Mouse (Mus musculus) forebrain, embryonic 16.5 days (tissue): ENCODE results near the gene Grik4. TPM values are rescaled to one million over a fixed set of nuclear protein-coding genes. Genes with fewer than 3 reads are reported as not detected.
"Not testable (repeated sequence)": the region's sequence is repeated elsewhere in the genome, so short reads cannot be mapped to it uniquely, and the experiment has no call there.

Experiments
- ATAC-seq: fragments of 200-750 bp; cut with Nextera tagmentation; 2 replicates; pipeline ENCODE4 v1.8.0; 2017; ENCODE audit warnings: mild to moderate bottlenecking, moderate library complexity
- H3K27ac ChIP-seq: fragments of 300-500 bp; sonication (generic); 2 replicates; pipeline ENCODE4 v1.5.1; 2014; ENCODE audit warnings: low read length, control low read depth
- H3K27me3 ChIP-seq: fragments of 300-500 bp; sonication (generic); replicated peaks from 2 replicates; pipeline ENCODE4 v1.6.1; 2014; ENCODE audit warnings: low read length; ENCODE audit not compliant: control insufficient read depth, insufficient read depth
- H3K36me3 ChIP-seq: fragments of 300-500 bp; sonication (generic); 2 replicates; pipeline ENCODE4 v1.6.1; 2014; ENCODE audit not compliant: control insufficient read depth, insufficient read depth
- H3K4me1 ChIP-seq: fragments of 300-500 bp; sonication (generic); replicated peaks from 2 replicates; pipeline ENCODE4 v1.6.1; 2014; ENCODE audit warnings: low read length; ENCODE audit not compliant: control insufficient read depth, insufficient read depth
- H3K4me2 ChIP-seq: fragments of 300-500 bp; sonication (generic); 2 replicates; pipeline ENCODE4 v1.6.1; 2014; ENCODE audit warnings: mild to moderate bottlenecking, low read length, control low read depth
- H3K4me3 ChIP-seq: fragments of 300-500 bp; sonication (generic); replicated peaks from 2 replicates; pipeline ENCODE4 v1.5.1; 2014; ENCODE audit warnings: mild to moderate bottlenecking, low read length, control low read depth
- H3K9ac ChIP-seq: fragments of 300-500 bp; sonication (generic); replicated peaks from 2 replicates; pipeline ENCODE4 v1.6.1; 2014; ENCODE audit warnings: low read depth, low read length, control low read depth
- H3K9me3 ChIP-seq: fragments of 300-500 bp; sonication (generic); 2 replicates; pipeline ENCODE4 v1.6.1; 2016; ENCODE audit warnings: low read length; ENCODE audit not compliant: control insufficient read depth
- WGBS: fragments of 180-500 bp; shearing (Covaris S2); extraction: QIAGEN DNeasy Blood & Tissue Kit; methylation state at CpG from one replicate; pipeline ENCODE4 v1.1.7; 2014; 5-methylcytosine and 5-hydroxymethylcytosine counted together
- polyA plus RNA-seq: library from polyadenylated mRNA; unstranded; fragments of >200 nt; fragmentation: Nextera tagmentation; extraction: Ambion mirVana; gene quantifications from 2 replicates; pipeline ENCODE4 v1.2.1, GENCODE M21; 2015

Gene Grik4
- polyA plus RNA-seq = 3.0 and 4.8 TPM in 2 replicates

DNA sequence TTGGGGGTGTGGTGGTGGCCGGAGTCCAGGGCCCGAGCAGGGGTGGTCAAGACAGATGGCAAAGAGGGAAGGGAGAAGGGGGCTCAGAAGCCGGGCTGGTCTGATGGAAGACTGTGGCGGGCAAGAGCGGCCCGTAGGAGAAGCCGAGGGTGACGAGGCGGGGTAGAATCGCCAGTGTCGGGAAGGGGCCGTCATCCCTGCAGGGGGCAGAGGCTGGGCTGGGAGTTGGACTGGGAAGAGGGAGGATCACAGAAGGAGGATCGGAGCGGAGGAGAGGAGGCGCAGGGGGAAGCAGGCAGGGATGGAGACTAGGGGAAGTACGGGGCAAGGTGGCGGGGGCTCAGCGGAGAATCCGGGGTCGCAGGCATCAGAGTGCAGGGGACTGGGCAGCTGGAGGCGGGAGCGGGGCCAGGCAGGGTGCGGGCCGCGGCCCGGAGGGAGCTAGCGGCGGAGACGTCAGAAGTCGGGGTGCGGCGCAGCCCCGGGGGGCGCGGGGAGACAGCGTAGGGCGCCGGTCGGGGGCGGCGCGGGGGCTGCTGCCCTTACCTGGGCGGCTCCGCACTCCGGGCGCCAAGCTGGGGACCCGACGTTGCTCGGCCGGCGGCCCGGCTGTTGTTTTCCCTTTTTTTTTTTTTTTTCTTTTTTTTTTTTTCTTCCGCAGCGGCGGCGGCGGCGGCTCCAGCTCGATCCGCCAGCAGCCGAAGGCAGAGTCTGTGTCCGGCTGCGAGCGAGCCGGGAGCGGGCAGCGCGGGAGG, at the start of gene Grik4:
Gene Grik4, minus strand, starts transcription at position 713 of the 755 bp plus-strand sequence.
- Histone ChIP-seq H3K4me1 (peaks cover 8% of the 10 kb centered on the region), H3K27ac (no peak within 1 kb of the TSS; the same call in 1 of the 2 replicates), H3K9ac (peak within 1 kb of the TSS; percentile 85), H3K36me3 (no peaks in the 10 kb centered on the region), H3K4me2 (peak within 1 kb of the TSS; percentile 99), H3K9me3 (no peaks in the 10 kb centered on the region), H3K4me3 (peak within 1 kb of the TSS; percentile 75), H3K27me3 (0 out of 2 replicates have a peak, but pooled peaks cover 3% of the 10 kb centered on the region)
- under 1% methylated on average over 39 of the region's 68 CpGs for WGBS
- ATAC-seq = peak; percentile 80

DNA sequence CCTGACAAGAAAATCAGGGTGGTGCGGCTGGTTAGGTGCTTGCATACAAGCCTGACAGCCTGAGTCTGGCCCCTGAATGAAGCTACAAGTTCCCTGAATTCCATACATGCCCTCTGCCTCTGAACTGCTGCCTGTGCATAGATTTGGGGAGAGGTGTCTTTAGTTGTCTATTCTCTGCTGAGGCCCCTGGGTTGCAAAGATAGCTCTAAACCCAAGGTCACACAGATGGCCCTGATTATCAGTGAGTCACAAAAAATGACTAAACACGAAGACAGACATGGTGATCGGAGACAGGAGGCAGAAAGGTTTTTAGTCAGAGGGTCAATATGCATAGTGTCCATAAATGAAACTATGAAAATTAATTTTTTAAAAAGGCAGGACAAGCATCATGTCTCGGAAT, 49.4 kb upstream of the Grik4 start:
- Histone ChIP-seq H3K4me1 (no peaks in the 10 kb centered on the region), H3K27ac (no peak overlapping the region), H3K36me3 (peaks cover 25% of the 10 kb centered on the region), H3K27me3 (no peaks in the 10 kb centered on the region), H3K4me3 (no peak overlapping the region), H3K9ac (no peak overlapping the region), H3K4me2 (no peak overlapping the region), H3K9me3 (no peaks in the 10 kb centered on the region)
- WGBS = 91% methylated on average over 4 of the region's 4 CpGs
- ATAC-seq = no peak

DNA sequence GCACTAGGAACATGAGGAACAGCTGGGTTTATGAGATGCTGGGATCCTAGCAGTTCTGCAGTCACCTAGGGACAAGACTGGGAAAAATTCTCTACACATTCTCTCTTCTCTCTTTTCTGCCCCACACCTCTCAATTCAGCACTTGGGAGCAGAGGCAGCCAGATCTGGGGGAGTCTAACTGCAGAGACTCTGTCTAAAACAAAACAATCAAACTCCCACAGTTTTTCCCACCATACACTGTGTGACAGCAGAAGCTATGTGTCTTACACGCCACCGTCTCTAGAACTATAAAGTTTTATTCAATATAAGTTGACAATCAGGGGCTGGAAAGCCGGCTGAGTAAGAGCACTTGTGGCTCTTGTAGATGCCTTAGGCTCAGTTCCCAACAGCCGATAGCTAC, 43.7 kb upstream of the Grik4 start:
- peaks cover 29% of the 10 kb centered on the region for H3K36me3 ChIP-seq
- H3K27me3 ChIP-seq = no peaks in the 10 kb centered on the region
- H3K9ac ChIP-seq = no peak overlapping the region
- no peak overlapping the region for H3K27ac ChIP-seq
- H3K9me3 ChIP-seq = no peaks in the 10 kb centered on the region
- no peak overlapping the region for H3K4me3 ChIP-seq
- ATAC-seq = no peak
- 87% methylated on average over 4 of the region's 4 CpGs for WGBS
- no peak overlapping the region for H3K4me2 ChIP-seq
- no peaks in the 10 kb centered on the region for H3K4me1 ChIP-seq

DNA sequence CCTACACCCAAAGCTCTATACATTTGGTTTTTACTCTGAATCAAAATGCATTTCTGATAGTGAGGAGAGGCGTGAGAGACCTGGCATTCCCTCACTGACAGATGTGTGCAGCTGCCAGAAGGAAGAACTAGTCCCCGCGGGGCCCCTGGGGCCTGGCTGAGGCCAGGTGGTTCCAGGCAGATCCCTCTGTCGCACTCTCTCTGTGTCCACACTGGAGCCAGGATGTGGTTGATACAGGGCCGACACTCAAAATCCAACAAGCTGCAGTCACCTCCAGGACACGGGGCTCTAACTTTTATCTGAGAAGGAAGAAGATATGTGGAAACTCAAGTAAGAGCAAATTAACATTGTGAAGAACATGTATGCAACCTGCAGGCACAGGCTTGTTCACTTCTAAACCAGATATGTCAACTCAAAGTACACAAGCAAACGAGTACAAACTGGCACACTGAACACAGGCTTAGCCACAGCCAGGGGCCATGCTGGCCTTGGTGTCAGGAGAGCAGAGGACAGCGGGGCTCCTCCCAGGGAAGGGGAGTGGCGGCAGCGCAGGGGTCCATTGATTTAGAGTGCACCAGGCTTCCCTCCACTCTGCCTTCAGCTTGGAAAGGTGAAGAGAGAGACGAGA, 24.7 kb upstream of the Grik4 start:
- Histone ChIP-seq H3K4me1 (peaks cover 5% of the 10 kb centered on the region; the same call in 1 of the 2 replicates), H3K9ac (no peak overlapping the region), H3K9me3 (no peaks in the 10 kb centered on the region), H3K27me3 (no peaks in the 10 kb centered on the region), H3K36me3 (peaks cover 34% of the 10 kb centered on the region), H3K4me2 (no peak overlapping the region), H3K4me3 (no peak overlapping the region), H3K27ac (no peak overlapping the region)
- no peak for ATAC-seq
- WGBS = 70% methylated on average over 11 of the region's 11 CpGs

DNA sequence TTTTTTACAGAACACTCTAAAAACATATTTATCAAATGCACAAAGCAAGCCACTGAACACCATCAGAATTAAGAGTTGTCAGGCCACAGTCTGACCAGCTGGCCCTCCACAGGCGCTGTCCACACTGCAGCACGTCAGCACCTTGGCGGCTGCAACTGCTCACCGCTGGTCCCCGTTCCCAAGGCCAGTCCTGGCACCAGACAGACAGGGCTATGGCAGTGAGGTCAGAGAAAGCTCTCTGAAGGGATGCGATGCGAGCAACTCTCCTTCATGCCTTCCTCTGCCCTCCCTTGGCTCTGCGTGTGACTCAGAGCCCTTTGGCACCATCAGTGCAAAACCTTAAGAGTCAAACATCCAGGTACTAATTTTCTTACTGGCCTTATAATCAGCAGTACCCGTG, 23.4 kb upstream of the Grik4 start:
- no peaks in the 10 kb centered on the region for H3K9me3 ChIP-seq
- ATAC-seq = no peak
- no peak overlapping the region for H3K27ac ChIP-seq
- H3K27me3 ChIP-seq = no peaks in the 10 kb centered on the region
- WGBS = 92% methylated on average over 9 of the region's 9 CpGs
- no peak overlapping the region for H3K9ac ChIP-seq
- H3K36me3 ChIP-seq = peaks cover 28% of the 10 kb centered on the region
- no peak overlapping the region for H3K4me2 ChIP-seq
- H3K4me1 ChIP-seq = peaks cover 5% of the 10 kb centered on the region; the same call in 1 of the 2 replicates
- H3K4me3 ChIP-seq = no peak overlapping the region

DNA sequence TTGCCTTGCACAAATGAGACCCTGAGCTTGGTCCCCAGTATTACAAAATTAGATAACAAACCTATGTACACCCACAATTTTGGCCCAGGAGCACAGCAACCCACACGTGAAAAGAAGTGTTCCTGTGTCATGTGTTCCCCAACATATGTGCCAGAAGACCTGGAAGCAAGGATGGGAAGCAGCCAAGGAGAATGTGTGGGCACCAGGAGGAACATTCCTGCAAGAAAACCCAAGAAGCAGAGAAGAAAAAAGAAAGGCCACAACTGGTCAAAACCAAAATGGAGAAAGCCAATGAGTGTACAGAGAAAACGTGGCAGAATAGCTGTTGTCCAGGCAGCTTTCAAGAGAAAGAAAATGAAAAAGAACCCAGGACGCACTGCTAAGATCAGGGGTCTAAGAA, 20.5 kb upstream of the Grik4 start:
- H3K9ac ChIP-seq, H3K9me3 ChIP-seq, ATAC-seq, H3K4me2 ChIP-seq, H3K27me3 ChIP-seq, H3K27ac ChIP-seq, H3K4me3 ChIP-seq, H3K4me1 ChIP-seq, H3K36me3 ChIP-seq: not testable (repeated sequence)
- WGBS = 89% methylated on average over 2 of the region's 3 CpGs

DNA sequence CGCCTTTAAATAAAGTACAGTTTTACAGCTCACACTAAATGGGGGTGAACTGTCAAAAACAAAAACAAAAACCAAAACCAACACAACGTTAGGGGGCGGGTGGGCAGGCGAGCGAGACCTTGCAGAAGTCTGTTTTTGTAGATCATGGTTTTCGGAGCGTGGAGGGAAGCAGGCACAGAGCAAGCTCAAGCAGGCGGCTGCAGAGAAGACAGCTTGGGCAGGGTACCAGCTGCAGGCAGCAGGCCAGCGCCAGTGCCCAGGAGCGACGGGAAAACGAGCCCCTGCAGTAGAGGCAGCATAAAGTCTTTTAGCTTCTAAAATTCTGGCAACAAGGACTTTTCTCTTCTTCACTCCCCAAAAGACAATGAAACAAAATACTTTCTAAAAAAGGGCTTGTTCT, 20.1 kb upstream of the Grik4 start:
- Histone ChIP-seq H3K9ac (no peak overlapping the region), H3K4me2 (no peak overlapping the region), H3K36me3 (peaks cover 8% of the 10 kb centered on the region; the same call in 1 of the 2 replicates), H3K9me3 (no peaks in the 10 kb centered on the region), H3K27me3 (no peaks in the 10 kb centered on the region), H3K27ac (no peak overlapping the region), H3K4me1 (peaks cover 5% of the 10 kb centered on the region; the same call in 1 of the 2 replicates), H3K4me3 (no peak overlapping the region)
- ATAC-seq = 0 out of 2 replicates have a peak, but pooled peaks have one; percentile 47
- 53% methylated on average over 12 of the region's 12 CpGs for WGBS

DNA sequence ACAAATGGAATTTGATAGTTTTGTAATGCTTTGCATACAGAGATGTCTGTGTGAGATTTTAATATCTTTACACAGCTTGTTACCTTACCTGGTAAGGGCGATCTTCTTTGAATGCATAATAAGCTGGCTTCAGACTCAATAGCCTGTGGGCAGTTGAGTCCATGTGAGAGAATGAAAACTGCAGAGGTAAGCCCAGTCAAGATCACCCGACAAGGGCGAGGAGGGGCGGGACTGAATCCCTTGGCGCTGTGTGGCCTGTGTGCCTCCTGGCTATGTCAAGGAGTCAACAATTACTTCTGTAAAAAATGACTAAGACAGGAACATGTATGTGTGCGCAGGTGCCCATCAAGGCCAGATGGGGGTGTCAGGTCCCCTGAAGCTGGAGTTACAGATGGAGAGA, 18.2 kb upstream of the Grik4 start:
- no peak for ATAC-seq
- H3K9ac ChIP-seq = no peak overlapping the region
- no peak overlapping the region for H3K4me2 ChIP-seq
- no peaks in the 10 kb centered on the region for H3K27me3 ChIP-seq
- WGBS = 87% methylated on average over 6 of the region's 6 CpGs
- H3K4me3 ChIP-seq = no peak overlapping the region
- peaks cover 5% of the 10 kb centered on the region; the same call in 1 of the 2 replicates for H3K4me1 ChIP-seq
- no peak overlapping the region for H3K27ac ChIP-seq
- H3K9me3 ChIP-seq = no peaks in the 10 kb centered on the region
- peaks cover 3% of the 10 kb centered on the region; the same call in 1 of the 2 replicates for H3K36me3 ChIP-seq

DNA sequence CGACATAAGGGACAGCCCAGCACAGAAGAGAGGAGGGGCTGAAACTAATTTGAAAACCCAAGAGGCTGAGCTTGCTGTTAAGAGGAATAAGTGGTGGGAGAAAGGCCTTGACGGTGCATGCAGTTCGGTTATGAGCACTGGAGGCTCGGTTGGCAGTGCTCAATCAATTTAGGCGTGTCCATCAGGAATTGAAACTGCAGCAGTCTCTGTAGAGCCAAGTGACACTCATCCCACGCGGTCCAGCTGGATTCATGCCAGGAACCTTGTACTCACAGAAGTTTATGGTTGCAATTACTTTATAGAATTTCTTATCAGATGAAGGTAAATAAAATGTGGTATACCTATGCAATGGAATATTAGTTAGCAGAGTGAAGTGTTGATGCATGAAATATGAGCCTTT, 14.1 kb upstream of the Grik4 start:
- Histone ChIP-seq H3K4me1 (peaks cover 3% of the 10 kb centered on the region), H3K9ac (no peak overlapping the region), H3K36me3 (no peaks in the 10 kb centered on the region), H3K27me3 (no peaks in the 10 kb centered on the region), H3K4me3 (no peak overlapping the region), H3K27ac (no peak overlapping the region), H3K9me3 (no peaks in the 10 kb centered on the region), H3K4me2 (no peak overlapping the region)
- WGBS = 70% methylated on average over 7 of the region's 7 CpGs
- ATAC-seq = no peak
